Mouse (Mus musculus) cerebral cortex, adult 2 months (tissue): ENCODE data around the gene Tanc1.

ENCODE experiments used
- WGBS: fragments of 180-500 bp; shearing (Covaris S2); methylation state at CpG from one replicate; pipeline ENCODE4 v1.1.7; 2018; 5-methylcytosine and 5-hydroxymethylcytosine counted together

Tanc1 gene

DNA sequence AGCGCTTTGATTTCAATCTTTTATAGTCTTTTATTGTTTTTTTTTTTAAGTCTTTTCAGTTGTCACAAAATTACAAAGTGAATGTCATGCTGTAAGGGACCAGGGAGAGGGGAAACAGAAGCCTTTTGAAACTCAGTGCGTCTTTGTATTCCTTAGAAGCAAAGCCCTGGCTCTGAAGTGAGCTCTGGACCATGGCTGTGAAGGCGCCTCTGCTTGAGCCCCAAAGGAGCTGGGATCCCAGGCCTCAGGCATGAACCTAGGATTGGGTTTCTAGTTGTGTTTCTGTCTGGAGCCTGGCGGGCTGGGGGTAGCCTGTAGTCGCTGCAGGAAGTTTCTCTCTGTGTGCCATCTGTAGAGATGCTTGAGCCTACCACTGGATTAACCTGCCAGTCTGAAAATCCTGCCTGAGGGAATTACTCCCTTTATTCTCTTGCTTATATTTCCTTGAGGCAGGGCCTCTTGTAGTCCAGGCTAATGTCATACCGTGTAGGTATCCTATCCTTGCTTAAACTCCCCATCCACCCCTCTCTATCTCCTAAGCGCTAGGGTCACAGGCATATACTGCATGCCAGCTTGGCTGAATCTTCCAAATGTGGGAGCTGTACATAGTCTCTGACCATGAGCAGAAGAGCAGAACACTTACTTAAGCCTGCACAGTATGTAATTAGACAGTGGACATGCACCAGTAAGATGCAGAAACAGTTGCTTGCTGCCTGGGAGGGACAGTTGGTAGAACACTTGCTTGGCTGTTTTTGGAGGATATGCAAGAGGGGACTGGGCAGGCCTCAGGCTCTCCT lies 177.1 kb downstream of the Tanc1 start:
- WGBS: 81% methylated on average over 7 of the region's 7 CpGs

DNA sequence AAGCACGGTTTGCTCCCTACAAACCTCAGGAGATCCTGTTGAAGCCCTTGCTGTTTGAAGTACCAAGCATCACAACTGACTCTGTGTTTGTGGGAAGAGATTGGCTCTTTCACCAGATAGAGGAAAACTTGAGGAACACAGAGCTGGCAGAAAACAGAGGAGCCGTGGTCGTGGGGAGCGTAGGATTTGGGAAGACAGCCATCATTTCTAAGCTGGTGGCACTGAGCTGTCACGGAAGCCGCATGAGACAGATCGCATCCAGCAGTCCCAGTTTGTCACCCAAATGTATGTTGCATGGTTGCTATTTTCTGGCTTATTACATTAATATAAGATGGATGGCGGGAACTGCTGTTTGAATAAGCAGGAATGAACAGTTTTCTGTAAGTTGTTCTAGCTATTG lies 179.8 kb downstream of the Tanc1 start:
- whole genome bisulfite sequencing: 65% methylated on average over 8 of the region's 8 CpGs

DNA sequence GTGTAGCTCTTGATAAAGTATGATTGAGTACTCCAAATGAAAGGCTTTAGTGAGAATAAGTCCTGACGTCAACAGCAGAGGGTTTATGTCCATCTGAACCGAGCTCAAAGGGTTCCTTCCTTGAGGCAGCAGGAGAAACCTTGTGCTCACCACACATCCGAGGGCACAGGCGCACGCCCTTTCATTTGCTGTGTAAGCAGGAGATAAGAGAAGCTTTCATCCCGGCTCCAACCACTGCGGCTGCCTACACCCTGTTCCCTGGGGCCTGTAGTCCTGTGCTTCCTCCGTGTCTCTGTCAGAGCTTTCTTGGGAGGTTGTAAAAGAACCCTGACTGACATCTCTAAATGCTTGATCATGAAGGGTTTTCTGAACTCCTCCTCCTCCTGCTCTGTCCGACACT lies 181.5 kb downstream of the Tanc1 start:
- WGBS: 89% methylated on average over 9 of the region's 9 CpGs

DNA sequence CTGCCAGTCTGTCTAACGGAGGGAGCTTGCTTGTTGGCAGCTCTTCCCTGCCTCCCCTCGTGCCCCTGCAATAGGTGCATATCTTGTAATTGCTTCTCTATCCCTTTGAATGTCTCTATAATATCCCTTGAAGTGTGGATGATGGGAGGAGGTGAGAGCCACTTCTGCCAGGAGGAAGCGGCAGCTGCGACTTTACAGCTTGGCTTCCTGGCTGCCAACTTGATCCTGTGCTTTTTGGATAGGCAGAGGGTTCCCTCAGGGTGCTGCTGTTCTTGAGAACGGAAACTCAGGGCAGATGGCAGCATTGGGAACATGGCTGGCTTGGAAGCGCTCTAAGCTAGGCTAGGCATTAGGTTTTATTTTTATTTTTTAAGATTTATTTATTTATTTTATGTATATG lies 183.0 kb downstream of the Tanc1 start:
- WGBS: 61% methylated on average over 6 of the region's 6 CpGs

DNA sequence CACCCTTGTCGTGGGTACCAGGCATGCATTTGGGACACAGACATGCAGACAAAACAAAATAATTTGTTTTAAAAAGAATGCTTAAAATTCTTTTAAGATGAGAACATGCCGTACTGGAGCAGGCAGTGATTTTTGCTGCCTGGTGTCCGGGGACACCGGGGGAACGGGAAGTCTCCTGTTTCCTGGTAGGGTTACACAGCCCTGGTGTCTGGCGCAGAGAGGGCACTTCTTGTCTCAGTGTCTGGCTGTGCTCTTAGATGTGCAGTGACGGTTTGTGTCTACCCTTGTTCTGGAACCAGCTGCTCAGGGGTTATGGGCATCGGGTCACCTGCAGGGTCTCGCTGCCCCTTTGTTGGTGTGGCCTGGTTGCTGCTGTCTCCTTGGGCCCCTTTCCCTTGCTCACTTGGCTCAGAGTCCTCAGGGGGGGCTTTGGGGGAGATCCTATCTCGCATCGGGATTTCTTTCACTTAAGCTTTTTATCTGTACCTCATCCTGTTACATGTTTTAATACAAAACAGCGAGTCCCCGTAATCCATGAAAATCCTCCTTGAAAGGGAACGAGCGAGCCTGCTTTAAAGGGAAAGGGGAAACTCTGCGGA lies 187.2 kb downstream of the Tanc1 start:
- 72% methylated on average over 16 of the region's 16 CpGs for WGBS

DNA sequence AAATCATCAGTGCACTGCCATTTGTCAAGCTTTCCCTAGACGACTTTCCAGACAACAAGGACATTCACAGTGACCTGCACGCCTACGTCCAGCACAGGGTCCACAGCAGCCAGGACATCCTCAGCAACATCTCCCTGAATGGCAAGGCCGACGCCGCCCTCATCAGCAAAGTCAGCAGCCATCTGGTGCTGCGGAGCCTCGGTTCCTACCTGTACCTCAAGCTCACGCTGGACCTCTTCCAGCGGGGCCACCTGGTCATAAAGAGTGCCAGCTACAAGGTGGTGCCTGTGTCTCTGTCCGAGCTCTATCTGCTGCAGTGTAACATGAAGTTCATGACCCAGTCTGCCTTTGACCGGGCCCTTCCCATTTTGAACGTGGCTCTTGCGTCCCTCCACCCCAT lies 187.7 kb downstream of the Tanc1 start:
- 88% methylated on average over 14 of the region's 14 CpGs for WGBS

DNA sequence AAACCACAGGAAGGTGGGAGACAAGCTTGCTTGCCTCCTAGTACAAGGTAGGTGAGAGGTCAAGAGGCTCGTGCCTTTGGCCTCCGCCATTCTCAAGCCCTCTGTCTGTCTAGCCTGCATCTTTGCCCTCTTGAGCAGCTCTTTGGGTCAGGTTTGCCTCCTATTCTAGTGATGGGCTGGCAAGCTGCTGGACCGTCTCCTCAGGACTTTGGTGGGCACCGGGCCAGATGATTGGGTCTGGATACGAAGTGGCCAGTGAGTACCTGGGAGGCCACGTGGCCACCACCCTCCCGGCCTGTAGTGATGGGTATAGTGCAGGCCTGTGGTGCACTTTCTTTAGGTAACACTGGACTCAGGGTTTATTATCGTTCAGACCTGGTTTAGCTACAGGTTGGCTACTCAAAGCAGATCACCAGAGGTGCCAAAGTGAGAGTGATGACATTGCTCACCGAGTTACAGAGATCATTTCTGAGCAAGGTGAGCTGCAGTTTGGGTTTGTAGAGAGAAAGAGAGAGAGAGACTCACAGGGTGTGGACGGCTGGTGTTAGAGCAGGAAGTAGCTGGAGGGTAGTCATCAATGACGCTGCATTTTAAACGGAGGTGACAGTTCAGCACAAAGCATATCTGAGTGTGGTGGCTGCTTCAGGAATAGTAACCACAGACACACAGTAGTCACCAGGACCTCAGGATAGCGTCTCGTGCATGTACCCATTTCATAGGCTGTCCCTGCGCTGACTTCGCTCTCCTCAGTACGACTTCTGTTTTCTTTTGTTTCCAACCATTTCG lies 188.8 kb downstream of the Tanc1 start:
- WGBS: 96% methylated on average over 18 of the region's 18 CpGs

DNA sequence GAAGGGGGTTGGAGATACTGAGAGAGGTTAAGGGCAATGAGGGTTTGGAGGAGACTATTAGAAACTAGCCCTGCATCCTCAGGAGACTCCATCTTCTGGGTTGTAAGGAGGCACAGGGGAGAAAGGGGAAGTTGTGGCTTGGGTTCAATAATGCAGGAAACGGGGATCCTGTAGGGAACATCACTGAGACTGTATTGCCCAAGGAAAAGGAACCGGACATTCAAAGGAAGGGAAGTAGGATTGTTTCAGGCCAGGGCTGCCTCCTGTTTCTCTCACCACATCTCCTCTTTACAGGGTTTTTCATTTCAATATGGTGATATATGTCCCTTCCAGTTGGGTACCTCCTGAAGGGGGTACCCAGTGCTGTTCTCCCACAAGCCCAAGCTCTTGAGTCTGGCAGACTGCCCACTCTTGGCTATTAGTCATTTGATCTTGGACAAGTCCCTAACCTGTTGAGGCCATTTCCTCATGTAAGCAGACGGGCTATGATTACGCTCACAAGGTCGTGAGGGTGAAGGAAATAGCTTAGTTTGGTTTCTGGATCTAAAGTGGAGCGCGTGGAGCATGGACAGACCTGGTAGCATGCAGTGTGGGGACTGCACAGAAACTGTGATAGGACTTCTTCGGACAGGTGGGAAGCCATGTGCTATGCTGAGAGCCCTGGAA lies 191.0 kb downstream of the Tanc1 start:
- WGBS: 82% methylated on average over 8 of the region's 8 CpGs

DNA sequence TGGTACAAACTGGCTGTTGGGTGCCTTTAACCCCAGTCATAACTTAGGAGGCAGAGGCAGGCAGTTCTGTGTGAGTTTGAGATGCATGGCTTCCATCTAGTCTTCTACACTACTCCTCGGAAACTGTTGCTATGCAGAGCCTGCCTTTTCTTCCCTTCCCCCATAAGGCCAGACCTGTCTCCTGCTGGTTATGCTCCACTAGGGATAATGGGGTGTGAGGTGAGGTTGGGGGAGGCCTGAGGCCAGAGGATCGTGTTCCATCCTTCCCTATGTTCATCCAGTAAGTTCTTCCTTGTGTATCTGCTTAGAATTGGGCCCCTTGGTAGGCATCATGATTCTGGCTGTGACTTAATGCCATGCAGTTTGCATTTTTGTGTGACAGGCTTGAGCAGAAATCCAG lies 193.8 kb downstream of the Tanc1 start:
- WGBS: 90% methylated on average over 2 of the region's 2 CpGs

DNA sequence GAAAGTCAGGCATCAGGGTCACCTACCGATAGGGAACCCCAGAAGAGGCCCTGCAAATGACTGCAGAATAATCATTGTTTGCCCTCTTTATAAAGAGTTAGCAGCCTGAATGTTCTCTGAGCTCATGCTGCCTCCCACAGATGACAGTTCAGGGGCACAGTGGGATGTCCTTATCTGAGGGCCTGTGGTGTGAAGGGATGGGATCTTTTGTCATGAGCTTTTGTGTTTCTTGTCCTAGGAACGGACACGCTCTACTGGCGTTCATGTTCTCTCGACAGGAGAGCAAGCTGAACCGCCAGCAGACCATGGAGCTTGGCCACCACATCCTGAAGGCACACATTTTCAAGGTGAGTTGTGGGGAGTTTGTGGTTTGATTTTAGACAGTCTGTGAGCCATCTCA lies 194.2 kb downstream of the Tanc1 start:
- 91% methylated on average over 6 of the region's 6 CpGs for WGBS

DNA sequence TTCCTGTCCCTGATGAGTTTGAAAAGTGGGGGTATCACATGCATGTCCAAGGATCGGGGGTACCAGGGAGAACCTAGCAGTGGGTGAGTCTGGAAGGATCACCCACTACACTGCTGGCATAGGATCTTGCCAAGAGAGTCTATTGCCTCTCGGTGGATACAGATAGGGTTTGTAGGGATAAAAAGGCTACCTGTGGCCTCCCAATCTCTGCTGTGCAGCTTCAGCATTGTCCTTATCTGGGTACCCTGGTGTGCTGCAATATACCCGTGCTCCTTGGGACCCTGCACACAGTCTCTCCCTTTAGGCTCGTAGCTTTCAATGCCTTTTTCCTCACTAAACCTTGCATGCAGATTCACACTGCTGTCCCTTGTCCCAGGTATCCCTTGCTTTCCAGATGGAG lies 196.8 kb downstream of the Tanc1 start:
- 94% methylated on average over 4 of the region's 4 CpGs for whole genome bisulfite sequencing

DNA sequence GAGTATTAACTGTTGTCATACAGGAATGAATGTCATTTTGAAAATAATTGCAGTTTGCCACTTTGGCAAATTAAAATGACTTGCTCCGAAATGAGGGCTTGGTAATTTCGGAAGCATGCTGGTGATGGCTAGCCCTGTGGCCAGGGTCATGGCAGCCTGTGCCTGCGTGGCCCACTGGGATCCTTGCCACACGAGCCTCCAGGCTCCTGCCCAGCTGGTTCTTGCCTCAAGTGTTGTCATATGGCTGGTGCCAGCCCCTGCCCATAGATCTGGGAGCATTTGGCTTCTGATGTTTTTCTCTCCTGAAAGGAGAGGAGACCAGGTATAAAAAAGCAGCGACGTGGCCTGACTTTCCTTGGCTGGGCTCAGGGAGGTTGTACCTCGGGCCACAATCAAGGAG lies 198.2 kb downstream of the Tanc1 start:
- 84% methylated on average over 7 of the region's 7 CpGs for WGBS

DNA sequence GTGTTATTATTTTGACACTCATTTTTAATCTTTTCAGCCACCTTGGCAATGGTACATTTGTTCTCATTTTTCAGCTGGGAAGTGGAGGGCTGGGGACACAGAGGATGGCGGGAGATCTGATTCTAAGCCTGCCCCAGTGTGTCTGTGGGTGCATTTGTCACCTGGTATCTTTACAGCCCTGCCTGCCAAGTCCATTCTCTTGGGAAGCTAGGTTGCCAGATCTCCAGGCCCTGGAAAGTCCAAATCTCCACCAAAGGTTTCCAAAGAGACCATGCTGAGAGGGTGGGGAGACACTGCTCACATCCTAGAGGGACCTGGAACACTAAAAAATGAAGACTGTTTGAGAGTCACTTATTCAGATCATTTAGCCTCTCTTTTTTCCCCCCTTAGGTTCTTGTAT lies 199.4 kb downstream of the Tanc1 start:
- 80% methylated on average over 1 of the region's 1 CpGs for WGBS

DNA sequence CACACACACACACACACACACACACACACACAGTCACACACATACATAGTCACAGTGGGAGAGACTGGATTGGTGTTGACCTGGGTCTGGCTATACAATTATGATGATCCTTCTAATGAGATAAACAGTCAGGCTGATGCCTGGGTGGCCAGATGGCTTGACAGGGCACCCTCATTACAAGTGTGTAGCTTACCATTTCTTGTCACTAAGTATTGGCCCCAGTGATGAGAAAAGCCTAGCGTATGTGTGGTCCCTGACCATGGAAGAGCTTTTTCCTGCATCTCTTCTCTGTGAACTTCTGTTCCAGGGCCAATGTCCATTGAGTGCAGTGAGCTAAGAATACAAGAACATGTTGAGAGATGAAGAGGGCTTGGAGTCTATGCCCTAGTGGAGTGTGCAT lies 200.8 kb downstream of the Tanc1 start:
- WGBS: 85% methylated on average over 1 of the region's 1 CpGs

DNA sequence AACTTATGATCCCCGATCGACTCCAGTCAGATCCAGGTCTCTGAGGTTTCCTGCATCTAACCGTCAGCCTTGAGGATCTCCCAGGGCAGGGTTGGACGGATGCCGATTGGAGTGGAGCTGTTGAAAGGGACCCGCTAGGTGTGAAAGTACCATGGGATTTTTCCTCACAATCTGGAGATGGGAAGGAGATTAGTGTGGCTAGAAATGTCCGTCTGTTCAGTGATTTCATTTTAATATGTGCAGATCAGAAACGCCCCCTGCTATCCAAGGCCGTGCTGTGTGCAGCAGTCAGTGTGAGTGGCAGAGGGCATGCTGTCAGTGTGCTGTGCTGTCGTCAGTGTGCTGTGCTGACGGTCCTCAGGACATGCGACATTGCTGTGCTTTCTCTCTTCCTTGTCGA lies 201.6 kb downstream of the Tanc1 start:
- 90% methylated on average over 13 of the region's 13 CpGs for WGBS

DNA sequence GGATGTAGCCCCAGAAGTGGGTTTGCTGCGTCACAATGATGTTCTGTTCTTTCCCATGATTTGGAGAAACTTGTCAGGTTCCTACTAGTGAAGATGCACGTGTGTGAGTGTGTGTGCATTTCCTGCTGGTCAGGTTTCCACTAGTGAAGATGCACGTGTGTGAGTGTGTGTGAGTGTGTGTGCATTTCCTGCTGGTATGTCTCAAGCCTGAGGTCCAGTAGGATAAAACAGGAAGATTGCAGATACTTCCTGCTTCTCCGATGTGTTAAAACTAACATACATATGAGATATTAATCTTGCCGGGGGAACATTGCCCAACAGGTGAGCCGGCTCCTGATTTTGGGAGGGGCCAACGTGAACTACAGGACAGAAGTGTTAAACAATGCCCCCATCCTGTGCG lies 203.2 kb downstream of the Tanc1 start:
- WGBS: 87% methylated on average over 8 of the region's 8 CpGs

DNA sequence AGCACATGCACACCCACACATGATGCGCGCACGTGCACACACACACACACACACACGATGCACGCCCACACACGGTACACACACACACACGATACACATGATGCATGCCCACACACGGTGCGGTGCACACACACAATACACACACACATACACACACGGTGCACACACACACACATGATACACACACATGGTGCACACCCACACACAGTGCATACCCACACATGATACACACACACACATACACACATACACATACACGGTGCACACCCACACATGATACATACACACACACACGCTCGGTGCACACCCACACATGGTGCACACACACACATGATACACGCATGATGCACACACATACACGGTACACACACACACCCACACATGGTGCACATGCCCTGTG lies 206.8 kb downstream of the Tanc1 start:
- 95% methylated on average over 15 of the region's 15 CpGs for WGBS

DNA sequence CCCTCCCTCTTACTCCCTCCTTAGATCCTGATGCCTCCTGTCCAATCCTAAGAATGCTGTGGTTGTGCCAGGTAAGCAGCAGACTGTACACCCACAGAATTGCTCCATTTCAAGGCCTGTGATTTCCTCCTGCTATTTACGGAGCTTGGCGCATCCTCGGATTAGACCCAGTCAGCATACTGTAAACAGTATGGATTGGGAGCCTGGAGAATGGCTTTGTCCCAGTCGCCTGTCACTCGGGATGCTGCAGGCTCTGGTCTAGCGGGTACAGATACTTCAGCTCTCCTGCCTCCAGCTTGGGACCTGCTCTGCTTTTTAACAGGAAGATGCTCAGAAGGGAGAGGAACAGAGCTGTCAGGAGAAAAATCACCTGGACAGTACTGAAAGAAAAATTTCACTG lies 207.6 kb downstream of the Tanc1 start:
- 70% methylated on average over 6 of the region's 6 CpGs for WGBS

DNA sequence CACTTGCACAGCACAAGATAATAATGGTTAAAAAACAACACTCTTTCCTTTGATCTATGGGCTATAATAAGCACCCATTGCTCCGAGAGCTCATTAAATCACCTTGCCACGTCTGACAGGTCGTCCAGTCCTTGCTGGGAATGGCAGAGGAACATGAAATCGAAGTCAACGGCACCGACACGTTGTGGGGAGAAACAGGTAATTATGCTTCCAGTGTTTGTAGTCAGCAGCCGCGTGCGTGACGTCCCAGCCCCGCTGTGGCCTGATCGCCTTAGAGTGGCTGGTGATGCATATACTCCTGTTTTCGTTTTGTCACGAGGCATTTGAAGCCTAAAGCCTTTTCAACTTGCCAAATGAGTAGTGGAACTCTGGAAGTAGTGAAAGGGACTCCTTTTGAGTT lies 208.2 kb downstream of the Tanc1 start:
- WGBS: 87% methylated on average over 15 of the region's 15 CpGs

DNA sequence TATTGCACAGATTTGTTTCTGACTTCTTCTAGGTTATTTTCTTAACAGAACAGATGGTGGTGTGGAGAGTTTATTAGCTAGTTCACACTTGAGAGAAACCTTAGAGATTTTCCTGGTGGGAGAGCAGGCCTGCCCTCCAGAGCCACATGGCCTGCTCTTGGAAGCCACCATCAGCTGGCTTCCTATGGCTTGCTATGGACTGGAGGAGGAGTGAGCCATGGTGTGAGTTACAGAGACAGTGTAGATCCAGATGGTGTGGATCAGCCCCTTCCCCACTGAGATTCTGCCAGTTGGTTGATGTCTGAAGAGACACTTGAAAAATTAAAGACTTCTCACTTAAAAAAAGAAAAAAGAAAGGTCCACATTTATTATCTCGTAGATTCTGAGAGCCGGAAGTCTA lies 209.2 kb downstream of the Tanc1 start:
- WGBS: 96% methylated on average over 2 of the region's 2 CpGs

DNA sequence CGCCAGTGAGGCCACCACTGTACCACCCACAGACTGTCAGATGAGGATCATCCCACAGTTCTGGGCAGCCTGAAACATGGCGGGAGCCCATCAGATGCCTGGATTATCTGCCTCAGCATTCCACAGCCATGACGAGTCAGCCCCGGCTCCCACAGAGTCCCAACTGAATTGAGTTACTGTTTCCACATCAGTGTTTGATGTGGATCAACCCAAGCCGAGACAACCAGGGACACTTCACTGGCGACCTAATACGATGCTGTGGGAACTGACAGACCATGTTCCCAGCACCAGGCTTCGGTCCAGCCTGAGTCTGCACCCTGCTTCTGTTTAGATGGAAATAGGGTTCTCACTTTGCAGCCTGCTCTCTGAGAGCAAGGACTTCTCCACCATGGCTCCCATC lies 212.4 kb downstream of the Tanc1 start:
- WGBS: 50% methylated on average over 8 of the region's 8 CpGs

DNA sequence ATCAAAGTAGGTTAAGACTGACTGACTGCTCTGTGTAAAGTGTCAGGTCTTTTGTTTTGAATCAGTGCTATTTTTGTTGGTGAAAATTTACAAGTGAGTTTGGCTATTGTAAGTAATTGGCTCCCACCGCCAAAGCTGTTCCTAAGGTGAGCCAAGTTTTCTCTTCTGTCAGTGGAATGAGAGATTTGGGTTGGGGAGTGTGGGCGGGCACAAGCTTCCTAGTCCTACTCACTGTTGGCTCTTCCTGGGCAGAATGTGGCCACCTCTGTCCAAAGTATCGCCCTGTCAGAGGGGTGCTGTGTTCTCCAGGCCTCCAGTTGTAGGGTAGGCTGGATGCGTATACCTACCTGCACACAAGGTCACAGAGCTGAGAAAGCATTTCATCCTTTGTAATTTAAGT lies 213.5 kb downstream of the Tanc1 start:
- WGBS: 68% methylated on average over 4 of the region's 4 CpGs
